Mouse (Mus musculus) cortical plate, adult 2 months (tissue): Measurements from ENCODE around the gene Lmna. TPM values are rescaled to one million over a fixed set of nuclear protein-coding genes. Genes with fewer than 3 reads are reported as not detected.

ENCODE experiments used
- H3K27ac ChIP-seq: fragments of 200-500 bp; 2 replicates; pipeline ENCODE4 v1.5.1; 2012; ENCODE audit warnings: low read length, control low read depth, inconsistent platforms; ENCODE audit not compliant: insufficient read depth
- H3K4me1 ChIP-seq: fragments of 200-500 bp; 2 replicates; pipeline ENCODE4 v1.6.1; 2011; ENCODE audit warnings: low read length; ENCODE audit not compliant: control insufficient read depth, insufficient read depth
- H3K4me3 ChIP-seq: fragments of 200-500 bp; 2 replicates; pipeline ENCODE4 v1.5.1; 2011; ENCODE audit warnings: mild to moderate bottlenecking, low read length, control low read depth; ENCODE audit not compliant: insufficient read depth
- CTCF ChIP-seq: fragments of 200-500 bp; IDR thresholded peaks from 2 replicates; pipeline ENCODE4 v1.5.1; 2011; ENCODE audit warnings: mild to moderate bottlenecking, control low read depth, low read length; ENCODE audit not compliant: insufficient read depth; ENCODE audit errors: extremely low read depth
- POLR2A ChIP-seq: fragments of 200-500 bp; IDR thresholded peaks from 2 replicates; pipeline ENCODE4 v1.6.1; 2011; ENCODE audit warnings: mild to moderate bottlenecking, low read length, control low read depth; ENCODE audit not compliant: insufficient read depth; ENCODE audit errors: extremely low read depth
- polyA plus RNA-seq: library from polyadenylated mRNA; depleted of rRNA; stranded (reverse); fragments of >200 nt; gene quantifications from 2 replicates; pipeline ENCODE4 v1.2.3, GENCODE M21; 2012; rRNA removed

The Lmna gene
- polyA plus RNA-seq, result 64.7 and 70.6 TPM in 2 replicates

GRCm38 (mm10) chr3:88509692-88510420, at the start of gene Lmna:
Gene Lmna (minus strand): TSS chr3:88509956.
- H3K4me1 ChIP-seq, result no peaks in the 10 kb centered on the region
- TF ChIP-seq POLR2A, result no peak
- peak; percentile 8; the same call in 1 of the 2 replicates for TF ChIP-seq CTCF
- H3K4me3 ChIP-seq, result peak within 1 kb of the TSS; percentile 40
- no peak within 1 kb of the TSS; the same call in 1 of the 2 replicates for H3K27ac ChIP-seq

- Histone ChIP-seq H3K4me1 (no peaks in the 10 kb centered on the region), H3K27ac (no peak overlapping the region), H3K4me3 (no peak overlapping the region)
- TF ChIP-seq CTCF, result no peak
- TF ChIP-seq POLR2A, result no peak
These were observed 46.9 kb upstream of the Lmna start for GRCm38 (mm10) chr3:88556616-88557015.

GRCm38 (mm10) chr3:88555731-88556130, 46.0 kb upstream of the Lmna start:
- H3K4me1 ChIP-seq, result no peaks in the 10 kb centered on the region; the same call in 1 of the 2 replicates
- TF ChIP-seq CTCF, result no peak
- H3K4me3 ChIP-seq, result no peak overlapping the region
- no peak overlapping the region for H3K27ac ChIP-seq

GRCm38 (mm10) chr3:88555069-88555605, 45.4 kb upstream of the Lmna start:
- H3K4me1 ChIP-seq, result no peaks in the 10 kb centered on the region; the same call in 1 of the 2 replicates
- TF ChIP-seq POLR2A (no peak), CTCF (no peak)
- H3K4me3 ChIP-seq, result no peak overlapping the region
- no peak overlapping the region for H3K27ac ChIP-seq

GRCm38 (mm10) chr3:88553880-88554586, 44.3 kb upstream of the Lmna start:
- TF ChIP-seq CTCF (no peak), POLR2A (0 out of 2 replicates have a peak, but pooled peaks have one; percentile 11)
- H3K4me3 ChIP-seq, result peak overlapping the region; percentile 49
- H3K4me1 ChIP-seq, result no peaks in the 10 kb centered on the region; the same call in 1 of the 2 replicates
- H3K27ac ChIP-seq, result peak overlapping the region; percentile 93

GRCm38 (mm10) chr3:88553525-88553879, 43.7 kb upstream of the Lmna start, which contains the start of gene Ubqln4:
Gene Ubqln4 (plus strand): TSS chr3:88553758.
- H3K4me1 ChIP-seq, result no peaks in the 10 kb centered on the region; the same call in 1 of the 2 replicates
- peak within 1 kb of the TSS; percentile 49 for H3K4me3 ChIP-seq
- TF ChIP-seq CTCF, result peak; percentile 40; the same call in 1 of the 2 replicates
- no peak for TF ChIP-seq POLR2A
- H3K27ac ChIP-seq, result peak within 1 kb of the TSS; percentile 93

- Histone ChIP-seq H3K4me3 (peak within 1 kb of the TSS; percentile 49), H3K27ac (peak within 1 kb of the TSS; percentile 93), H3K4me1 (no peaks in the 10 kb centered on the region; the same call in 1 of the 2 replicates)
- TF ChIP-seq CTCF, result no peak
- peak; percentile 85 for TF ChIP-seq POLR2A
These were observed 43.1 kb upstream of the Lmna start, which contains the start of gene Lamtor2 for GRCm38 (mm10) chr3:88552676-88553524. Gene Lamtor2 (minus strand): TSS chr3:88553074.

- Histone ChIP-seq H3K27ac (0 out of 2 replicates have a peak overlapping the region, but pooled peaks have one; percentile 2), H3K4me3 (peak overlapping the region; percentile 49), H3K4me1 (no peaks in the 10 kb centered on the region; the same call in 1 of the 2 replicates)
- TF ChIP-seq CTCF (no peak), POLR2A (no peak)
These were observed 42.4 kb upstream of the Lmna start for GRCm38 (mm10) chr3:88552082-88552645.

GRCm38 (mm10) chr3:88551586-88551985, 41.8 kb upstream of the Lmna start:
- H3K4me3 ChIP-seq, result peak overlapping the region; percentile 49; the same call in 1 of the 2 replicates
- TF ChIP-seq POLR2A (no peak), CTCF (no peak)
- no peaks in the 10 kb centered on the region; the same call in 1 of the 2 replicates for H3K4me1 ChIP-seq
- no peak overlapping the region for H3K27ac ChIP-seq
